Mouse (Mus musculus) lung, postnatal 0 days (tissue): Measurements from ENCODE around the gene Tmem251. TPM values are rescaled to one million over a fixed set of nuclear protein-coding genes. Genes with fewer than 3 reads are reported as not detected.

Experiments
- ATAC-seq: fragments of 200-750 bp; cut with Nextera tagmentation; 2 replicates; pipeline ENCODE4 v1.8.0; 2017; ENCODE audit warnings: moderate library complexity
- DNase-seq: peaks from one replicate; pipeline ENCODE4 v3.0.0-alpha.2; 2016; ENCODE audit warnings: low spot score
- H3K27ac ChIP-seq: fragments of 300-500 bp; sonication (generic); 2 replicates; pipeline ENCODE4 v1.5.1; 2014; ENCODE audit warnings: antibody characterized with exemption, mild to moderate bottlenecking, low read length, mixed read lengths
- H3K27me3 ChIP-seq: fragments of 300-500 bp; sonication (generic); replicated peaks from 2 replicates; pipeline ENCODE4 v1.6.1; 2014; ENCODE audit warnings: low read length, mixed read lengths; ENCODE audit not compliant: insufficient read depth
- H3K36me3 ChIP-seq: fragments of 300-500 bp; sonication (generic); 2 replicates; pipeline ENCODE4 v1.6.1; 2014; ENCODE audit warnings: low read length, mixed read lengths; ENCODE audit not compliant: insufficient read depth
- H3K4me1 ChIP-seq: fragments of 300-500 bp; sonication (generic); 2 replicates; pipeline ENCODE4 v1.6.1; 2014; ENCODE audit warnings: antibody characterized with exemption, low read depth, low read length, mixed read lengths; ENCODE audit not compliant: insufficient read depth
- H3K4me2 ChIP-seq: fragments of 300-500 bp; sonication (generic); replicated peaks from 2 replicates; pipeline ENCODE4 v1.6.1; 2014; ENCODE audit warnings: low read depth, mild to moderate bottlenecking, low read length, moderate library complexity, mixed read lengths
- H3K4me3 ChIP-seq: fragments of 300-500 bp; sonication (generic); 2 replicates; pipeline ENCODE4 v1.5.1; 2014; ENCODE audit warnings: low read depth, low read length
- H3K9ac ChIP-seq: fragments of 300-500 bp; sonication (generic); replicated peaks from 2 replicates; pipeline ENCODE4 v1.6.1; 2014; ENCODE audit warnings: low read depth, mild to moderate bottlenecking
- H3K9me3 ChIP-seq: fragments of 300-500 bp; sonication (generic); 2 replicates; pipeline ENCODE4 v1.6.1; 2016; ENCODE audit warnings: low read length, mixed read lengths
- CTCF ChIP-seq: IDR thresholded peaks from 2 replicates; pipeline ENCODE4 v1.5.1; 2016; ENCODE audit warnings: antibody characterized with exemption, mild to moderate bottlenecking
- EP300 ChIP-seq: IDR thresholded peaks from 2 replicates; pipeline ENCODE4 v1.6.1; 2016; ENCODE audit warnings: antibody characterized with exemption, mild to moderate bottlenecking, control low read depth
- WGBS: fragments of 180-500 bp; shearing (Covaris S2); extraction: QIAGEN DNeasy Blood & Tissue Kit; methylation state at CpG from one replicate; pipeline ENCODE4 v1.1.7; 2014; 5-methylcytosine and 5-hydroxymethylcytosine counted together
- polyA plus RNA-seq: library from polyadenylated mRNA; unstranded; fragments of >200 nt; fragmentation: Nextera tagmentation; extraction: Ambion mirVana; gene quantifications from 2 replicates; pipeline ENCODE4 v1.2.1, GENCODE M21; 2015

Gene Tmem251
- polyA plus RNA-seq, 1 experiment from 2014 or later, result 12.5 TPM

DNA sequence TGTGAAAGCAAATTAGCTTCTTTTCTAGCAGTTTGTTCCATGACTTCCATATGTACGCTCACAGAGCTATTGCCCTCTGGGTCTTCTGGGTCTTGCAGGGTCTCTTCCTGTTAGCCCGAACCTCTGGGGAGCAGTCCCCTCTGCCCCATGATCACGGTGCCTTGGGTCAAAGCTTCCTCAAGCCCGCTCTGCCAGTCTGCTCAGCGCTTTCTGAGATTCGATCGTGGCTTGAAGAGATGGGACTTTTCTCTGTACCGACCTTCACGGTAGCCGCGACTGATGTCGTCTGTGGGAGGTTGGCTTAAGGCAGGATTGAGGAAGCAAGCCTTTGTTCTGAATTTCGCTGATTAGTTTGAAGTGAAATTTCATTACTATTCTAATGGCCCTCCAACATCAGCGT, 32.5 kb downstream of the Tmem251 start:
- H3K9me3 ChIP-seq, result no peaks in the 10 kb centered on the region
- no peak overlapping the region for H3K4me3 ChIP-seq
- H3K36me3 ChIP-seq, result peaks cover 32% of the 10 kb centered on the region
- H3K27ac ChIP-seq, result no peak overlapping the region
- no peak overlapping the region for H3K4me2 ChIP-seq
- WGBS, result 92% methylated on average over 14 of the region's 14 CpGs
- H3K4me1 ChIP-seq, result no peaks in the 10 kb centered on the region
- TF ChIP-seq CTCF (no peak), EP300 (no peak)
- ATAC-seq, result no peak
- DNase-seq, result no peak
- no peak overlapping the region for H3K9ac ChIP-seq
- no peaks in the 10 kb centered on the region for H3K27me3 ChIP-seq

DNA sequence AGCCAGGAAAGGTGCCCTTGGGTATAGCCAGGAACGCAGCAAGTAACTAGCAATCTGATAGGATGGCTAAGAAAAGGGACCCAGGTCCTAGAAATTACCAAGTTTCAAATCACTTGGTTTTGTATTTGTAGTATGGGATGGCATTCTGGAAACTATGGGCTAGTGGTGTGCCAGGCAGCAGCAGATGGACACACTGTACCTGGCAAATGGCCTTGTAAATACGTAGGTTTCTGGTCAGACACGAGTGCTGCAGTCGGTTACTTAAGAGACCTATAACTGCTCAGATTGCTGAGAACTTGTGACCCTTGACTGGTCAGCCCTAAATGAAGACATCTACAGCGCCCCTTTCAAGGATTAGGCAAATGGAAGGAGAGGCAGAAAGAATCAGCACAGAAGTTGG, 34.6 kb downstream of the Tmem251 start:
- H3K36me3 ChIP-seq, result peaks cover 22% of the 10 kb centered on the region; the same call in 1 of the 2 replicates
- no peak for ATAC-seq

DNA sequence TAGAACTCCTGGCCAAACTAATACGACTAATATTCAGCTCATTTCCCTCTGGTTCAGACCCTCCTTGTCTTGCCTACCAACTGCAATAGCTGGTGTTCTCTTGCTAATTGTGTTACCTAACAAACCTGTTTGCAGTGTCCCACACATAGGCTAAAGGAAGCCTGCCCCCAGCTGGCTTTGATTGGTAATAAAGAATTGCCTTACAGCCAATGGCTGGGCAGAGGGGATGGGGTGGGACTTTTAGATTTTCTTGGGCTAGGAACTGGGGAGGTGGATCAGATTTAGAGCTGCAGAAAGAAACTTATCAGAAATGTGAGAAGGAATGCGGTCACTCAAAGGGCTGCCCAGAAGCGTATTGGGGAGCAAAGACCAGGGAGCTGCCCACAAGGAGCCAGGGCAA, 35.9 kb downstream of the Tmem251 start:
- Histone ChIP-seq H3K27ac (no peak overlapping the region), H3K4me2 (no peak overlapping the region), H3K9ac (no peak overlapping the region), H3K9me3 (no peaks in the 10 kb centered on the region), H3K4me1 (no peaks in the 10 kb centered on the region), H3K27me3 (no peaks in the 10 kb centered on the region), H3K4me3 (no peak overlapping the region), H3K36me3 (peaks cover 22% of the 10 kb centered on the region; the same call in 1 of the 2 replicates)
- ATAC-seq, result peak; percentile 83
- peak; percentile 30 for DNase-seq
- TF ChIP-seq EP300 (no peak), CTCF (peak; percentile 55)
- 49% methylated on average over 3 of the region's 3 CpGs for WGBS

More for the DNA sequence above, 34.6 kb downstream of the Tmem251 start:
- no peak overlapping the region for H3K4me3 ChIP-seq
- H3K9me3 ChIP-seq, result no peaks in the 10 kb centered on the region
- no peaks in the 10 kb centered on the region for H3K27me3 ChIP-seq
- 79% methylated on average over 5 of the region's 5 CpGs for WGBS
- H3K9ac ChIP-seq, result no peak overlapping the region
- no peak for DNase-seq
- no peaks in the 10 kb centered on the region for H3K4me1 ChIP-seq
- no peak overlapping the region for H3K27ac ChIP-seq
- TF ChIP-seq EP300, result no peak
- TF ChIP-seq CTCF, result no peak
- no peak overlapping the region for H3K4me2 ChIP-seq

DNA sequence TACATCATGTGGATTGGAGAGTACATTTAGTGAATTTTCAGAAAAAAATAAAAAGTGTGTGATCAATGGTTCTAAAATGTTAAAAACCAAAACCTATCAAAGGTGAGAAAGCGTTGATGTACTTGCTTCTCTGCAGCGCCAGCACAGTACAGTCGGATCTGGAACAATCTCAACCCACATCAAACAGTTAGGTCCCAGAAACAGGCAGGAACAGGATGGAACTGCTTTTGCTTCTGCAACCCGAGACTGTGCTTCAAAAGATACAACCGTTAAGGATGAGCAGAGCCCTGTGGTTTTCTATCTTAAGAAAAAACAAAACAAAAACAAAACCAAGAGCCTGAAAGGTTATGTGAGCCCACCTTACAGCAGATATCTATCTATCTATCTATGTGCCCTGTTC, 39.3 kb downstream of the Tmem251 start:
- Histone ChIP-seq H3K9me3 (no peaks in the 10 kb centered on the region), H3K4me2 (no peak overlapping the region), H3K4me3 (no peak overlapping the region), H3K27me3 (no peaks in the 10 kb centered on the region), H3K27ac (no peak overlapping the region), H3K9ac (no peak overlapping the region), H3K36me3 (peaks cover 16% of the 10 kb centered on the region; the same call in 1 of the 2 replicates), H3K4me1 (no peaks in the 10 kb centered on the region)
- DNase-seq (no peak), ATAC-seq (no peak)
- WGBS, result 88% methylated on average over 5 of the region's 5 CpGs
- no peak for TF ChIP-seq CTCF
- no peak for TF ChIP-seq EP300

DNA sequence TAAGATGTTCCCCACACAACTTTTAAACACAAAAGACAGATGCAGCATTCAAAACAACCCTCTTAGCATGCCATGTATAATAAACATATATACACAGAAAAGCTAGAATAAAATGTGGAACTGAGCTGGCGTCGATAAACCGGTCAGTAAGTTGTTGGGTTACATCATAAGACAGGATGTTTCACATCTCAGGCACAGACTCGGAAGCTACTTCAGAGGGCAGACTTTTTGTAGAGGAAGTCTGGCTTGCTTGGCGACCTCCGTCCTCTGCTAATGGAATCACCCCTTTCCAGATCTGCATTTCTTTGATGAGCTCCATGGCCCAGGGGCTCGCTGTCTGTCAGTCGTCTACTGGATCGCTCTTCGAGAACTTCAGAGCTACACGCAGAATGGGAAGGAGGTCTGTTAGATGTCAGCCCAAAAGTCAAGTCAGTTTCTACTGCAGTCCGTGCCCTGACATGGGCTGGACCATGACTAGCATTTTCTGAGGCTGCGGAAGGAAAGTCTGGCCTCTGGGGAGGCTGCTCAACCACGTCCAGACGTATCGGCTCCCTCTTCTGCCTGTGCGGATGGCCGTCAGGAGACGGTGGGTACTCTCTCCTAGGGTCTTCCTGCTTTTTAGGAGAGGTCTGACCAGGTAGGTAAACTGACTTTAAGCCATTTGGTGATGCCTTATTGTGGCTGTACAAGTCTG, 41.5 kb downstream of the Tmem251 start:
- TF ChIP-seq CTCF, result no peak
- DNase-seq, result no peak
- 80% methylated on average over 19 of the region's 19 CpGs for WGBS
- no peak overlapping the region for H3K4me3 ChIP-seq
- no peaks in the 10 kb centered on the region for H3K4me1 ChIP-seq
- H3K4me2 ChIP-seq, result no peak overlapping the region
- no peaks in the 10 kb centered on the region for H3K9me3 ChIP-seq
- H3K9ac ChIP-seq, result no peak overlapping the region
- H3K36me3 ChIP-seq, result peaks cover 20% of the 10 kb centered on the region; the same call in 1 of the 2 replicates
- no peaks in the 10 kb centered on the region for H3K27me3 ChIP-seq
- no peak overlapping the region for H3K27ac ChIP-seq
- no peak for ATAC-seq

DNA sequence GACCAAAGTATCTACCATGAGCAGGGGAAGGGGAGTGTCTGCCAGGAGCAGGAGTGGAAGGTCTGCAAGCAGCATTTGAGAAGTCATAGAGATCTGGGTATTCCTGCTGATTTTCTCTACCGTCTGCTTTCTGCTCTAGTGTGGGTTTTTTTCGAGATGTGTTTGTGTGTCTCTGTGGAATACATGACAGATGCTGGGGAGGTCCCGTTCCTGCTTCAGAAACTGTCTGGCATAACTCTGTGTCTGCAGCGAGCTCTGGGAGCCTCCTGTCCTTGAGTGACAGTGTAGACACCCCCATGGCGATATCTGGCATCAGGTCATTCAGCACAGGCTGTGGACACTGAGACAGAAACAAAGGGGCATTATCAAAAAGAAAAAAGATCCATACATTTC, 42.0 kb downstream of the Tmem251 start:
- TF ChIP-seq CTCF (no peak), EP300 (no peak)
- WGBS, result 83% methylated on average over 5 of the region's 5 CpGs
- peaks cover 25% of the 10 kb centered on the region; the same call in 1 of the 2 replicates for H3K36me3 ChIP-seq

More for the DNA sequence above, 42.0 kb downstream of the Tmem251 start:
- Histone ChIP-seq H3K9ac (no peak overlapping the region), H3K4me3 (no peak overlapping the region), H3K9me3 (no peaks in the 10 kb centered on the region), H3K27ac (no peak overlapping the region), H3K4me1 (no peaks in the 10 kb centered on the region), H3K27me3 (no peaks in the 10 kb centered on the region), H3K4me2 (no peak overlapping the region)
- ATAC-seq (no peak), DNase-seq (no peak)
